Mouse (Mus musculus) adrenal gland (tissue): ENCODE data around the gene A730071L15Rik.

Experiments used
- intact Hi-C: fragments of 180-260 bp; cut with DNase I; formaldehyde crosslinking; loops from one replicate; pipeline ENCODE4 v1.15.1; 2025

Gene A730071L15Rik

DNA sequence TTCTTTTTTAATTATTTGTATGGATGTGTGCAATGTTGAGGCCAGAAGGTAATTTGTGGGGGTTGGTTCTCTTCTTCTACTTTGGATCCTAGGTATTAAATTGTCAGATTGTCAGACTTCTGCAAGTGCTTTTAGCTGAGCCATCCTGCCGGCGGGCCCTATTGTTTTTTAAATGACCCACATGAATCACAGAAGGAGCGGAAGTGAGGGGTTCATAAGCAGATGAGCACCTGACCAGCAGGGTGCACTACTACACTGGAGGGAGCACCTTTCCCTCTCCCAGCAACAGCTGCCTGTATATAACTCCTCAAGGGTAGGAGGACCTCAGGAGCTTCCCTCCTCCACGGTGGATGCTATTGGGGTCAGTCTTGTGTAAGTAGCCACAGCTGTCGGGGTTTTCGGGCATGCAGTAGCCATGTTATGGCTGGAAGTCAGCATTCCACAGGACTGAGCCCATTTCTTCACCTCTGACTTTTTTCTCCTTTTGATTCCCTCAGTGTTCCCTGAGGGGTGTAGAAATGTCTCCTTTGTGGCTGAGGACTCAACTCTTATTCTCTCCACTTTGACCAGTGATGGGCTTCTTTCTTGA lies 18.9 kb upstream of the A730071L15Rik start:
- intact Hi-C loops, result no loop called here

DNA sequence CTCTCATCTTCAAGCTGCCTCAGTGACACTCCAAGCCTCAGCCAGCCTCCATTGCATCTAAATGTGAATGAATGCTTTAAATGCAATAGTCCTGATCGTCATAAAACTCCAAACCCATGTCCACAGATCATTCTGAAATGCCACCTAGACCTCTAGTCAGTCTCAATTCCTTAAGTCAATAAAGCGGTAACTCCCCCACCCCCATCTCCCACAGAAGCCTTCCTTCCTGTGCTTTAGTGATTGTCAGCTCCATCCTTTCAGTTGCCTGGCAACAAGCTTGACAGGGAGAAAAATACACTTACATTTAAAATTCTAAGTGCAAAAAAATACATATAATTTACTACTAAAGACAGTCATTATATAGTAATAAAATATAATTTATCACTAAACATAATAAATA lies 16.6 kb upstream of the A730071L15Rik start:
- intact Hi-C loops, result no loop called here

DNA sequence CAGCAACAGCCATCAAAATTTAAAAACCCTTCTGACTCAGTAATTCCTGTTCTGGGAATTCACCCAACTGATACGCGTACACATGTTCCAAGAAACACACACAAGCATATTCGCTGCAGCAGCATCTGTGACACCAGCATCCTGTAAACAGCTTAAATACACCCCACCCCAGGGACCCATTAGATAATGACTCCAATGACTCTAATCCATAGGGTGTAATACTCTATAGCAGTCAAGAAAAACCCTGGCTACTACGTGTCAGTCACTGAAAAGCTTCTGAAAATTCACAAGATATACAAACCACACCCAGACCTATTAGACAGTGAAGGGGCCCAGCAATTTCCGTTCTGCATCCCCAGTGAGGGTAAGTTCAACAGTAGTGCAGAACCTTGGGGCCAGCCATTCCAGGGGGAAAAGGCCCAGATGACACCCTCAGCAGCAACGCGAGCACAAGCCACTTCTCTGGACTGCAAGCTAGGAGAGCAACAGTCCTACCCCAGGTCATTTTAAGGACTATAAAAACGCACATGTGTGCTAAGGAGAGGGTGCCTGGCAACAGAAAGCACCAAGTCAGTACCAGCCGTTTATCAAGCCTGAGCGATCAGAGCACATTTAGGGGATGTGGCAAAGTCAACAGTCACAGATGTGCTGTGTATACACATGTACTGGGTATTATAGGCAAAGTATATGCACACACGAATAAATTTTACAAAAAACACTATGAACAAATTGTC lies 15.5 kb upstream of the A730071L15Rik start:
- intact Hi-C loops, result no loop called here

GRCm38 (mm10) chr11:6187399-6187798 lies 12.4 kb upstream of the A730071L15Rik start:
- intact Hi-C loops, result loop anchor here (5.0 kb wide), 2 partner anchors 70 to 155 kb away; no protein-coding TSS in a partner anchor

DNA sequence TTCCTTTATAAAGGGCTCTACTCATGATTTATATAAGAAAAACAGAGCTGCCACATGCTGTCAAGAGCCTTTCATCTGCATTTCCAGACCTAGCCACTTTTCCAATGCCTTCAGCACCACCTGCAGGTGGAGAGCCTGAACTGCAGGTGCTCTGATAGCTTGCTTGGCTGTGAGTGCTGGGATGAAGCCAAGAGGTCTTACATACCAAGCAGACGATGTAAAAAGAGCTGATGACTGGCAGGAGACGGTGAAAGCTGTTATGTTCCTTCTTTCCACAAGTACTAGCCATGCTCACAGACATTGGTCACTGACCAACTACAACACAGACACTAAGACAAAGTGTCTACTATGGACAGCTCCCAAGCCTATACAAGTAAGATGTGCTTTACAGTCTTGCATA lies 12.0 kb upstream of the A730071L15Rik start:
- intact Hi-C loops, result loop anchor here (2.0 to 5.0 kb wide), 3 partner anchors 71 to 191 kb away; no protein-coding TSS in a partner anchor

GRCm38 (mm10) chr11:6196780-6197179 lies 3.0 kb upstream of the A730071L15Rik start:
- intact Hi-C loops, result loop anchor here (5.0 kb wide), 1 partner anchor 71 kb away; the partner anchor contains the start of gene Ddx56

DNA sequence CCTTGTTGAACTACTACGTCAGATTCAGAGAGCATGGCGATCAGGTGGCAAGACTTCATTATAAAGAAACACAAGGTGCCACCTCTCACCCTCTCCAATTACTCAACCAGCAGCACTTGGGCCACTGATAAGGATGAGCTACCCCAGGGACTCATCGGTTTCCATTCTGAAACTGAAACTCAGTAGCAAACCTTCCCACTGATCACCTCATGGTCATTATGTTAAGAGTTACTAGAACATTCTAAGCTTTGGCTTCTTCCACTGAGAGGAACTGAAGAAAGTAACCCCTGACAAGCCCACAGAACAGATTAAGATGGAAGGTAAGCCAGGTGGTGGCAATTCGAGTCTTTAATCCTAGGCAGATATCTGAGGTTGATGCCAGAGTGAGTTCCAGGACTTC lies 1.4 kb upstream of the A730071L15Rik start:
- intact Hi-C loops, result loop anchor here (5.0 kb wide), 1 partner anchor 69 kb away; the partner anchor contains the start of gene Ddx56

DNA sequence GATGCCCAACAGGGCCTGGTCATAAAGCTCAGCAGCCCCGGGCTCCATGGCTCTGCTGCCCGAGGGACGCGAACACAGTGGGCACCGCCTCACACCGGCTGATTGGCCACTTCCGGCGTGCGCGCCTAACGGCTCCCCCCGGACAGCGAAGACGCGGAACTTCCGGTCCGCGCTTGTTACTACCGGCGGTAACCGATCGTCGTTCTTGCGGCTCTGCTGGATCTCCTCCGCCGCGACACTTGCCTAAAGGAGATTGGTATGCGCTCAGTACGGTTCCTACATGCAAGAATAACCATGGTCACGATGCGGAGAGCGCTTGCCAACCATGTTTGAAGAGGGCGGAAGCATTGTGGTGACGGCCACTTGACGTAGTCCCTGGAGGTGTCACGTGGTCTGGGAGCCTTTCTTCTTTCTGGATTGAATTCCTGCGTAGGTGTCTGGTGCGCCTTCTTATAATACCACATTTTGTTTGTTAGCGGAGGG lies 299 bp downstream of the A730071L15Rik start, which contains the start of gene Nudcd3:
TSS of gene Nudcd3 (minus strand) at position 329 of the 483 bp plus-strand sequence.
- intact Hi-C loops, result no loop called here

DNA sequence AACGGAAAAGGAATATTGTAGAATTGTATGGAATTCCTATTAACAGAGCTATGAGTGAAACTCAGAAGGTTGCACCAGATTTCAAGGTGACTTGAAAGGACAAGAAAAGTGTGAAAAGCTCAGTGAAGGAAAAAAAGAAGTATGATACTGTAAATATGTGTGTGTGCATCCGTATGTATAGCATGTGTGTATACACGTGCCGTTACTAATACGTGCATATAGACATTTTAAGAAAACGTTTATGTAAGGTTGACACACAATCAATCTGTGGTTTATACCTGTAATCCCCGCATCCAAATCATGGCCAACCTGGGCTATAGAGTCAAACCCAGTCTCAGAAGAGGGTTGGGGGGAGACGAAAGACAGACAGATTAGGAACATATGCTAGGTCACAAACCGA lies 741 bp downstream of the A730071L15Rik start:
- intact Hi-C loops, result no loop called here

DNA sequence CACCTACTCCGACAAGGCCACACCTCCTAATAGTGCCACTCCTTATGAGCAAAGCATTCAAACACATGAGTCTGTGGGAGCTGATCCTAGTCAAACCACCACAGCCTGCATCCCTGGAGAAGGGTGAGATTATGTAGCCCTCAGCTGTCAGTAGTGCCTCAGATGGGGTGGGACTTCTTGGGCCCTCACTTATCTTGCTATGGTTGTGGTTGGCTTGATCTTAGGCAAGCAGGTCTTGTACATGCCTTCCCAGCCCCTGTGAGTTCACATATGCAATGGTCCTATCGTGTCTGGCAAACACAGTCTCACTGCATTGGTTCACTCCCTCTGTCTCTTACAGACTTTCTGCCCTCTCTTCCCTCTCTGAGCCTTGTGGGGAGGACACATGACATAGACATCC lies 7.3 kb downstream of the A730071L15Rik start:
- intact Hi-C loops, result no loop called here

GRCm38 (mm10) chr11:6208158-6208557 lies 8.3 kb downstream of the A730071L15Rik start:
- intact Hi-C loops, result no loop called here

- intact Hi-C loops, result no loop called here
Measured at GRCm38 (mm10) chr11:6216834-6217233, 17.0 kb downstream of the A730071L15Rik start.

GRCm38 (mm10) chr11:6218189-6218896 lies 18.5 kb downstream of the A730071L15Rik start:
- intact Hi-C loops, result no loop called here

GRCm38 (mm10) chr11:6219967-6220366 lies 20.1 kb downstream of the A730071L15Rik start:
- intact Hi-C loops, result no loop called here

DNA sequence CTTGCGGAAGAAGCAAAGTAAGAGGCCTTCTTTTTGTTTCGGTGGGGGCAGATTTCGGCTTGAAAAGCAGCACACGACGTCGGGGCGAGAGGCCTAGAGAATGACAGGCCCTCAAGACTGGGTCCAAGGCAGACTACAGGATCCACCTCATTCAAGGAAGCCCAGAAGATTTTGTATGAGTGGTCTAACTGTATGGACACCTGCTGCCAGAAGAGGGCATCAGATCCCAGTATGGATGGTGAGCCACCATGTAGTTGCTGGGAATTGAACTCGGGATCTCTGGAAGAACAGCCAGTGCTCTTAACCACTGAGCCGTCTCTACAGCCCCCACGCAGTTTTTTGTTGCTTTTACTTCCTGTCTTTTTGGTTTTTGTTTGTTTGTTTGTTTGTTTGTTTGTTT lies 22.4 kb downstream of the A730071L15Rik start:
- intact Hi-C loops, result no loop called here

GRCm38 (mm10) chr11:6224541-6225229 lies 24.9 kb downstream of the A730071L15Rik start:
- intact Hi-C loops, result no loop called here

- intact Hi-C loops, result no loop called here
Measured at GRCm38 (mm10) chr11:6230012-6230411, 30.2 kb downstream of the A730071L15Rik start, which contains the start of gene Npc1l1. Npc1l1 (minus strand) TSS chr11:6230143.

- intact Hi-C loops, result no loop called here
Measured at GRCm38 (mm10) chr11:6233025-6233424, 33.2 kb downstream of the A730071L15Rik start.

GRCm38 (mm10) chr11:6244707-6245106 lies 44.9 kb downstream of the A730071L15Rik start:
- intact Hi-C loops, result no loop called here
